Mouse (Mus musculus) central nervous system, embryonic 11.5 days (tissue): ENCODE data around the gene Fbp1. TPM values are rescaled to one million over a fixed set of nuclear protein-coding genes. Genes with fewer than 3 reads are reported as not detected.

Experiments
- polyA plus RNA-seq: library from polyadenylated mRNA; depleted of rRNA; stranded (reverse); fragments of >200 nt; gene quantifications from 2 replicates; pipeline ENCODE4 v1.2.3, GENCODE M21; 2012; rRNA removed

Fbp1 gene
- 0.20 TPM in 1 of 2 replicates, not detected in the other for polyA plus RNA-seq

DNA sequence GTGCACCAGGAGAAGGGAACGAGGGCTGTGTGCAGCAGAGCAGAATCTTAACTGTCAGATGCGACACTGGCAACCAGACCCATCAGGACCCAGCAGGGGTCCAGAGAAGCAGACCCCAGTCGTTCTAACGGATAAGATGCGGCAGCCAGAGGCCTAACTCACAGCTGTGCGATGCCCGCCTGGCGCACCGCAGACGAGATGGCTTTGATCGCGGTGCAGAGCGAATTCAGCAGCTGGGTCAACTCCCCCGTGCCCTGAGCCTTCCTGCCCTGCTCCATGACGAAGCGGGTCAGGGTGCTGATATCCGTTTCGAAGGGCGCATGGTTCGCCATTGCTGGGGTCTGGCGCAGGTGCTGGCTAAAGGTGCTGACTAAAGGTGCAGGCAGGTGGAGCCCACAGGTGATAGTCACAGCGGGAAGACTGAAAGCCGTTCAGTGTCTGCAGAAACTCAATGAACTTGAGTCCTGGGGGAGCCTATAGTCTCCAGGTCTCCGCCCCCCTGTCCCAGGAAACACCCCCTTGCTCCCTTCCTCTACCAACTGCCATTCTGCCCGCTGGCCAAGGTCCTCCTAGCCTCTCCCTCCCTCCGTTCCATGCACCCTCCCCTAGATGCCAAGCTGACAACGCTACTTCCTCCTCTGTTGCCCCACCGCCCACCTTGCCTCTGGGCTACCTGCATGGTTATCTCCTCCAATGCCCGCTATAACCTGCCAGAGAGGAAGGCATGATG, at the start of gene Fbp1:
TSS of gene Fbp1 (minus strand) at position 571 of the 730 bp plus-strand sequence.

DNA sequence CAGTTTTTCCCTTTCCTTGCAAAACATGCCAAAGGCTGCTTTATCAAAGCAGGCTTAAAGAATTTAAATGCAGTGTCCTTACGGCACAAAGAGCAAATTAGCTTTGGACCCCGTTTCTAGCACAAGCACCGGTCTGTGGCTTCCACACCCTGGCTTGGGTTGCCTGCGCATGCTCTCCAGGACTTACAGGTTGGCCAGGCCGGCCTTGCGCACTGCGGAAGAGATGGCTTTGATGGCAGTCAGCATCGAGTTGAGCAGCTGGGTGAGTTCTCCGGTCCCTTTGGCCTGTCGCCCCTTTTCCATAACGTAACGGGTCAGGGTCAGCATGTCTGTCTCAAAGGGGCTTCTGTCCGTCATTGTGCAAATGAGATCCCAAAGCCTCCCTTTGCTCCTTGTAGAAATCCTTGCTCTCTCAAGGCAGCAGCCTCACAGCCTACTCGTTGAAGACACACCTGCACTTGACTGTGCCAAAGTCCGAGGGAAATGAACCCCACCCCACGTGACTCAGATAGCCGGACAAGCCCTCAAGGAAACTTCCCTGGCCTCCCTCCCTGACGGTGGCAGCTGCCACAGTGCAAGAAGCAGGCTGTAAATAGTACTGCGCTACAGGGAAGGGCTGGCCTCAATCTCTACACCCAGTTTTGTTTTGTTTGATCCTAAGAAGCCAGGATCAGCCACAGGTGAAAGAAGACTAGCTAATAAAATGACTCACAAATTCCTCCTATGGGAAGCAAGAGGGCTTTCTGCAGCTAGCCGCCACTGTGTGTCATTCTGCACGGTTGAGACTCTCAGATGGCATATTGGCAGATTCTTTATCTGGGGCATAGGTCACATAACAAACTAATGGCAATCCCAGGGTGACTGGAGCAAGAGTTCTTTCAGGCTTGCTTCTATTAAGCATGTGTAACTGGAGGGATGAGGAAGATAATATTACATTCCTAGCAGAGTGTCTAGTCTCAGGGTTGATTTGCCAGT, 29.9 kb downstream of the Fbp1 start, which contains the start of gene Fbp2:
TSS of gene Fbp2 (minus strand) at position 482 of the 975 bp plus-strand sequence.

Other genes starting within 250 kb of the Fbp1 start
- 17.7 and 28.9 TPM in 2 replicates for gene Platr25, start 127.6 kb downstream of the Fbp1 start, polyA plus RNA-seq
- gene Gm5141, start 102.5 kb downstream of the Fbp1 start, polyA plus RNA-seq = 2.3 and 5.7 TPM in 2 replicates
- 0.16 TPM in 1 of 2 replicates, not detected in the other for gene Fbp2, start 29.9 kb downstream of the Fbp1 start, polyA plus RNA-seq
- gene 2010111I01Rik, start 76.6 kb upstream of the Fbp1 start, polyA plus RNA-seq = 31.7 and 74.3 TPM in 2 replicates